Mouse (Mus musculus): ENCODE measurements at regions not wholly inside any gene's neighbourhood (a gene's known extent, or its start where the extent isn't known, plus 50 kb on each side); places are given as distances from the start of the nearest gene placed in this dataset.
"Not testable (repeated sequence)": the region's sequence is repeated elsewhere in the genome, so short reads cannot be mapped to it uniquely, and the experiment has no call there.

- intact Hi-C loops (cut with DNase I) = no loop called here
- no peak for DNase-seq (ENCODE audit: low spot score in 2 of 2)
These were observed 83.1 kb upstream of the Med13l start for GRCm38 (mm10) chr5:118477131-118478119.

DNA sequence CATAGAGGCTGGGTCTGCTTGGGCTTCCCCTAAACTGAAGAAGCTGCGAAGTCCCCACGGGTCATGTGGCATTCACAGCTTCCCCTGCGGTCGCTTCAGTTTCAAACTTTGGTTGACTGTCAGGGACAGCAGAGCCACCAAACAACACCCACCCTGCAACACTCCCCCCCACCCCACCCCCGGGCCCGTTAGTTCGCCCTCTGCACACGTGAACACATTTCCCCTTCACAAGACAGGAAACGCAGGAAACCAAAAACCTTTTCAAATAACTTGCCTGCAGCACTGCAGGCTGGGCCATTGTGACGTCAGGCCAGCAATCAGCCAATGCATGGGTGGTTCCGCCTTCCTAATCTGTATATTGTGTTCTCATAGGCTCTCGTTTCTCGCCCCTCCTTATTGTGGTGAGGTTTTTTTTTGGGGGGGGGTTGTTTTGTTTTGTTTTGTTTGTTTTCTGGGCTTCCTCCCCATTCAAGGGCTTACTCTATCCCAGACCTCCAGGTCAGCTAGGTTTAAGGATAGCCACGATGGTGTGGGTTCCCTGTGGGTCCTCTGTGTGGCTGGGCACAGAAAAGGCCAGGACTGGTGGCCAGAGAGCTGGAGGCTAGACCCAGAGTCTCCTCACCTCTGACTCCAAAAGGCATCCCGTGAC is 82.2 kb upstream of the Med13l start:
- peak; percentile 58 to 82 for DNase-seq (ENCODE audit: low spot score in 2 of 2)
- intact Hi-C loops (cut with DNase I) = no loop called here

DNA sequence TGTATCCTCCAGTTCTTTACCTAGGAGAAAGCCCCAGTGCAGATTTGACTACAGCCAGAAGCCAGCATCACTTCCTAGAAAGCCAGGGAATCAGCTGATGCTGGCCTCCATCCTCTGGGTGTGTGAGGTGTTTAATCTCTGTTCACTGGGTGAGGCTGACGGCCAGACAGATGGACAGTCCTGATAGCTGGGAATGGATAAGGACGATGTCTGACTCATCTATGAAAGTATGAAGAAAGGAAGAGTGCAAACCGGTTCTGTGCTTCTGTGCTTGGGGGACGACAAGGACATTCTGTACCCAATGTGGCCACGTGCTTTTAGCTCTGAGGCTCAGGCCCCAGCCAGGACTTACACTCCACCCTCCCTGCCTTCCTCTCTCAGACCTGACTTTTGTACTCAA is 80.5 kb upstream of the Med13l start:
- intact Hi-C loops (cut with DNase I) = no loop called here
- no peak for DNase-seq (ENCODE audit: low spot score in 2 of 2)

DNA sequence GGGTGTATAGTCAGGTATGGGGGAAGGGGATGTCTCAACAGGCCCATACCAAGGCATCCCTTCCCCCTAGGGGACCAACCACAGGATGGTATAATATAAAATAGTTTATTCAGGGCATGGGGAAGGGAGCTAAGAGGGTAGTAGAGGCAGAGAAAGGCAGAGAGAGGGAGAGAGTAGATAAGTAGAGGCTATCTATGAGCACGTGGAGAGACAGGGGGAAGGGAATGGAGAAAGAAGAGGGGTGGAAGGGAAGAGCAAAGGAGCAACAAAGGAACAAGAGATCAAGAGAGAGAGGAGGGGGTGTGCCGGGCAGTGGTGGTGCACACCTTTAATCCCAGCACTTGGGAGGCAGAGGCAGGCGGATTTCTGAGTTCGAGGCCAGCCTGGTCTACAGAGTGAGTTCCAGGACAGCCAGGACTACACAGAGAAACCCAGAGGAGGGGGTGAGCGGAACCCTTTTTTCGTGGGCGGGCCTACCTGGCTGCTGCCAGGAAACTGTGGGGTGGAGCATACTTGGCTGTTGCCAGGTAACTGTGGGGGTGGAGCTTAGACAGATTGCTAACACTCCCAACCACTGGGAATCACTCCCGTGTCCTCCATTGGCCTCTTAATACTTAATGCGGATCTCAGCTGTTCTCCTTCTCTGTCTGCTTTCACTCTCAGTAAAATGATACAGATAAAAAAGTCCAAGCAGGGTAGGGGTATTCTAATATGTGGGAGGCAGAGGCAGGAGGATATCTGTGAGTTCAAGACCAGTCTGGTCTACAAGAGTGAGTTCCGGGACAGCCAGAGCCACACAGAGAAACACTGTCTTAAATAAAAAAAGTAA is 79.3 kb upstream of the Med13l start:
- no peak for DNase-seq (ENCODE audit: low spot score in 2 of 2)
- intact Hi-C loops (cut with DNase I) = no loop called here

- intact Hi-C loops (cut with DNase I) = no loop called here
- DNase-seq (ENCODE audit: low spot score in 2 of 2) = no peak
These were observed 78.8 kb upstream of the Med13l start for GRCm38 (mm10) chr5:118481794-118482049.

DNA sequence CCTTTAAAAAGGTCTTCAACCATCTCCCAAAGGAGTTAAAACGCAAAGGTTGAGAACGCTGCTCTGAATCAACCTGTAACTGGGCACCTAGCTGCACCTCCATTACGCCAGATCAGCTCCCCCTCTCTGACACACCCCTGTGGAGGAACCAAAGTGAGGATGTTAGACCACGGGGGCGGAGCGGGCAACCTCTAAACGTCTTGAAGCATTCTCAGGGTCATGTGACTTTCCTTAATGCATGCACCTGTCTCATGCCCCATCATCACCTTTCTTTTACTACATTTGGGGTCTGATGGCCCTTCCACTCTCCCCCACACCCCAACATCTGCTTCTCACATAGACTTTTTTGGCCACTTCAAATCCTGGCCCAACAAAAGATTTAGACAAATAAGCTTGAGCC is 77.9 kb upstream of the Med13l start:
- intact Hi-C loops (cut with DNase I) = no loop called here

DNA sequence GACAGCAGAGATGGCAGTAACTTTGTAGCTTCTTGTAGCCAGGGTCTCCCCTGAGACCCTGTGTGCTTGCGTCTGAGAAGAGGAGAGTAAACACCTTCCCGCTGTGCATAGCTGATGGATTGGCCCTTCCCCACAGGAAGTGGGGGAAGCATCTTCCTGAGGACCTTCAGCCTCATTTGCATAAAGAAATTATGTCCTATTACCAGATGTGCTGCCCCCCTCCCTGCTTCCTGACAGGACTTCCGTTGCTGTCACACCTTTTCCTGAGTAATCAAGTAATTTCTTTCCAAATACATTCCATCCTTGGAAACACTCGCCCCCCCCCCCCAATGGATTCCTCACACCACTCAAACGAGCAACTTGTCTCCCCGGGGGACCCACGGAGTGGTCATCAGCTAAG is 77.5 kb upstream of the Med13l start:
- intact Hi-C loops (cut with DNase I) = no loop called here
- DNase-seq (ENCODE audit: low spot score in 2 of 2) = no peak

More for the DNA sequence above, 77.9 kb upstream of the Med13l start:
- DNase-seq (ENCODE audit: low spot score in 2 of 2) = no peak

DNA sequence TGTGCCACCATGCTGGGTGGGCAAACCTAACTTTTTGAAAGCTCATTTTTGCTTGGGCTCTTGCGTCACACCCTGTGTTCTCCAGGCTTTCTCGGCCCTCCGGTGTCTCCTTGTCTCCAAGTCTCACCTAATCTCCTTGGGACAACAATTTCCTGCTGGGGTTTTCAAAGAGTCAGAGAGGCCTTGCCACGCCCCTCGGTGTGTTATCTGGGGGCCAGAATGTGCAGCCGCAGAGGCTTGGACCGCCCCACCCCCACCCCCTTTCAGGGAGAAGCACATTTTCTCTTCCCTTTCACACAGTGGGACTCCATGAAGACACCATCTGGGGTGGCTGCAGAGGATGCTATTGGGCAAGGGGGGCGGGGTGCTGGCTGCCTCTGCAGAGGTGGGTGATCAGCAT is 76.9 kb upstream of the Med13l start:
- no peak for DNase-seq (ENCODE audit: low spot score in 2 of 2)
- intact Hi-C loops (cut with DNase I) = no loop called here

- intact Hi-C loops (cut with DNase I) = no loop called here
- no peak for DNase-seq (ENCODE audit: low spot score in 2 of 2)
These were observed 75.3 kb upstream of the Med13l start for GRCm38 (mm10) chr5:118485191-118485590.

DNA sequence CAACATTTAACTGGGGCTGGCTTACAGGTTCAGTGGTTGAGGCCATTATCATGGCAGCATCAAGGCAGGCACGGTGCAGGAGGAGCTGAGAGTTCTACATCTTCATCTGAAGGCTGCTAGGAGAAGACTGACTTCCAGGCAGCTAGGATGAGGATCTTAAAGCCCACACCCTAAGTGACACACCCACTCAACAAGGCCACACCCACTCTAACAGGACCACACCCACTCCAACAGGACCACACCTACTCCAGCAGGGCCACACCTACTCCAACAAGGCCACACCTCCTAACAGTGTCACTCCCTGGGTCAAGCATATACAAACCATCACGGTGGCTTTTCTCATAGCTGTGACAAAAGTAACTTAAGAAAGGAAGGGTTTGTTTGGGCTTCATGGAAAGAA is 68.0 kb upstream of the Med13l start:
- intact Hi-C loops (cut with DNase I); DNase-seq (ENCODE audit: low spot score in 2 of 2): not testable (repeated sequence)

DNA sequence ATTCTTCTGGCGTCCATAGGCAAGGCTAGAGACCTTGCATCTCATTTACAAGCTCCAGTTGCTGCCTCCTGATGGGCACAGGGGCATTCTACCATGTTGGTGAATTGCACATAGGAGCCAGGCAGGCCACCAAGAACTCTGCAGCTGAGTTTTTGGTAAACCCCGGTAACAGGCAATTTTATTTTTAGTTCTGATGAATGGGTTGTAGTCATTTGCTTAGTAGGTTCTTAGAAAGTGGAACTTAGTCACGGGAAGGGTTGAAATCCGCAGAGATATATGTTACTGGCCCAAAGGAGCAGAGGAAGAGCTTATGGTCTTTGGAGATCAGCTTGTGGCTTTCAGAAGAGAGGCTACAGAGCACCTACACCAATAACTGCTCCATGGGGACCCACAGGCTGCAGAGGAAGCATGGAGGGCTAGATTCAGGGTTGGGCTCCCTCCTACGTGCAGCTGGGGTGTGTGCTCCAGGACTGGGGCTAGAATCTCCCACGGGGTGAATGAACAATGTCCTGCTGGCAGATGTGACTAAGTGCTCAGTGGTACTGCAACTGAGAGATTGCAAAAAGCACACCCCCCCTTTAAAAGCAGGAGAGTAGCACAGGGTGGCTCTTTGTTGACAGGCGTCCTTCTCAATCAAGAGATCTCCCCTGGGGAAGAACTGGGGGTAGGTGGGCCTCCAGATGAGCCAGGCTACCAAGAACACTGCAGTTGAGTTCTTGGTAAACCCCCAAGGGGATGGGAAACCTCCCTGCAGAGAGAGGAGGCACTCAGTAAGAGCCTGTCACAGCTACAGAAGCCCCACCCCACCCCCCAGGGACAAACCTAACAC is 65.6 kb upstream of the Med13l start:
- intact Hi-C loops (cut with DNase I) = no loop called here
- DNase-seq (ENCODE audit: low spot score in 2 of 2) = no peak

GRCm38 (mm10) chr5:118495478-118495760 is 65.1 kb upstream of the Med13l start:
- no peak for DNase-seq (ENCODE audit: low spot score in 2 of 2)
- intact Hi-C loops (cut with DNase I) = no loop called here

DNA sequence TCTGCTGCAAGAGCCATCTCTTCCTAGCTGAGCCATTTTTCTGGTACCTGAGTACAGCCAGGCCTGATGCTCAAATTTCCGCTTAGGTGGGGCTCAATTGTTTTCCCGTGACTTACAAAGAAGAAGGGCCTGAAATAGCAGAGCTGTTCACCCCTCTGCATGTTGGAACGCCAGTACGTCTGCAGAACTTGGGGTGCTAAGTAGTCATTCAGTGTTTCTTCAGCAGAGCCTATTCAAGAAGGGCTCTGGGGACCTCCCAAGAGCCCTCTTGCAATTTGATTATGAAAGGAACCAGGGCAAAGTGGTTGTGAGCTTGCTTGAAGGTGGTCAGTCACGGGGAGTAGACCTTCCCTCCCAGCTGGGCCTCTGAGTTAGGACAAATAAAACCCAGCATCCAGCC is 58.9 kb upstream of the Med13l start:
- DNase-seq (ENCODE audit: low spot score in 2 of 2) = no peak
- intact Hi-C loops (cut with DNase I) = no loop called here

- intact Hi-C loops (cut with DNase I) = no loop called here
- peak in 1 of 2 experiments; percentile 40 for DNase-seq (ENCODE audit: low spot score in 2 of 2)
These were observed 57.5 kb upstream of the Med13l start for GRCm38 (mm10) chr5:118502991-118503390.

GRCm38 (mm10) chr5:118504170-118504569 is 56.3 kb upstream of the Med13l start:
- intact Hi-C loops (cut with DNase I) = no loop called here
- no peak for DNase-seq (ENCODE audit: low spot score in 2 of 2)

DNA sequence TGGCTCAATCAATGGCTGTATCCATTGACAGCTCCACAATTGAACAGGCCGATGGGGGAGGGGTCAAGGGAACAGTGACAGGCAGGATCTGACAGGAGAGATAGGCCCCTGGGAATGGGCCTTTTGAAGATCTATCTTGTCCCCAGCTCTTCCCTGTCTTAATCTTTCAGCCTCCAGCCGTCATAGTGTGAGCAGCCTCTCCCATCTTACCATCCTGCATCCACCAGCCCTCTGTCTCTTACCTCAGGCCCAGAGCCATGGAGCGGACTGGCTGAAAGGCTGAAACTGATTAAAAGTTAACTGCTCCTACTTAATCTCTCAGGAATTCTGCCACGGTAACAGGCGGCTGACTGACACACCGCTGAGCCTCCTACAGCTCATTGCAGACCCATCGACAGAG is 55.6 kb upstream of the Med13l start:
- DNase-seq (ENCODE audit: low spot score in 2 of 2) = no peak
- intact Hi-C loops (cut with DNase I) = loop anchor here (5.0 kb wide), 1 partner anchor 33 kb away; no protein-coding TSS in a partner anchor

- no peak for DNase-seq (ENCODE audit: low spot score in 2 of 2)
- intact Hi-C loops (cut with DNase I) = loop anchor here (5.0 kb wide), 1 partner anchor 38 kb away; no protein-coding TSS in a partner anchor
These were observed 50.6 kb upstream of the Med13l start for GRCm38 (mm10) chr5:118509871-118510270.

Data from left cerebral cortex, postnatal 14 days (tissue).